In genomic region chr1:54985831-54986230, GRCm38 (mm10) we compare ENCODE assay signal across 16 mouse cellular contexts.
"Had no signal": no experiment of that assay in that cellular context is flagged by ENCODE, and none has a peak within 500 bp of the region (broad histone marks: within the 10 kb centered on the region; RNA-seq: fewer than 3 reads in every experiment).

No protein-coding gene starts in this region.

- H3K4me1 ChIP-seq: lung, embryonic 15.5 days; midbrain, embryonic 13.5 days; midbrain, embryonic 15.5 days; neural tube, embryonic 12.5 days; stomach, embryonic 15.5 days had no signal

- H3K27ac ChIP-seq: lung, embryonic 15.5 days; macrophage; midbrain, embryonic 13.5 days; midbrain, embryonic 15.5 days; neural tube, embryonic 12.5 days; stomach, embryonic 15.5 days; stomach, postnatal 0 days had no signal

- H3K4me2 ChIP-seq: lung, embryonic 15.5 days; midbrain, embryonic 11.5 days; midbrain, embryonic 13.5 days; midbrain, embryonic 15.5 days; neural tube, embryonic 12.5 days; stomach, embryonic 15.5 days had no signal

- DNase-seq: lung, adult 2 months; lung, postnatal 14 days; lung, postnatal 36 days; right cerebral cortex, postnatal 14 days; thymus, postnatal 25 days; thymus, postnatal 4 days had no signal

- H3K4me3 ChIP-seq: lung, embryonic 15.5 days; megakaryocyte, embryonic 14.5 days; midbrain, embryonic 13.5 days; midbrain, embryonic 15.5 days; neural tube, embryonic 12.5 days; stomach, embryonic 15.5 days had no signal

- H3K9me3 ChIP-seq: lung, embryonic 15.5 days; megakaryocyte, embryonic 14.5 days; midbrain, embryonic 13.5 days; midbrain, embryonic 15.5 days; neural tube, embryonic 12.5 days; stomach, embryonic 15.5 days had no signal

- H3K9ac ChIP-seq: lung, embryonic 15.5 days; midbrain, embryonic 13.5 days; midbrain, embryonic 15.5 days; neural tube, embryonic 12.5 days; stomach, embryonic 15.5 days had no signal

- H3K27me3 ChIP-seq: lung, embryonic 15.5 days; megakaryocyte, embryonic 14.5 days; midbrain, embryonic 13.5 days; midbrain, embryonic 15.5 days; neural tube, embryonic 12.5 days; stomach, embryonic 15.5 days had no signal

- ATAC-seq: lung, postnatal 0 days; midbrain, embryonic 13.5 days; midbrain, embryonic 15.5 days had no signal
